Mouse (Mus musculus) naive thymus-derived CD4-positive, alpha-beta T cell, adult 5 months (primary cell): ENCODE data around the gene Olfr859. TPM values are rescaled to one million over a fixed set of nuclear protein-coding genes. Genes with fewer than 3 reads are reported as not detected.

Experiments used
- polyA plus RNA-seq: library from polyadenylated mRNA; unstranded; fragments of 100-300 nt; shearing (Covaris generic); gene quantifications from one replicate; pipeline ENCODE4 v1.2.1, GENCODE M21; 2017

Gene Olfr859
- polyA plus RNA-seq: 0.26 TPM

DNA sequence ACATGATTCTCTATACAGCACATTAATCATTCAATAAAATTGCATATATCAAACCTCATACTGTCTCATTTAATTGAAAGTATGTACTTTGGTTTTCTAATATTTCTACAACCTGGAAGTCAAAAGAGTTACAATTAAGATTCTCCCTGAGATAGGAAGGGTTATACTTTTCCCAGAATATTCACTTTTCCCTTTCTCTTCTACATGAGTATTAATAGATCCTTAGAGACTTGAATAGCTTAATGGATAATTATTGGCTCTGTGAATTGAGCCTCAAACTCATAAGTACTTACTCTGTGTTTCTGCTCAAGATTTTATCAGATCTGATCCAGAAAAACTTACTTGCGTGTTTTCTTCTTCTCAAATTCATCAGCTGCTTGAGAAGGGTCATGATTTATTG, at the start of gene Olfr859:
Olfr859 (plus strand) TSS at position 301 of the 400 bp plus-strand sequence.

GRCm38 (mm10) chr9:19779983-19780382, 24.7 kb upstream of the Olfr859 start, which contains the start of gene Olfr58:
Gene Olfr58 (plus strand): TSS chr9:19780283.

DNA sequence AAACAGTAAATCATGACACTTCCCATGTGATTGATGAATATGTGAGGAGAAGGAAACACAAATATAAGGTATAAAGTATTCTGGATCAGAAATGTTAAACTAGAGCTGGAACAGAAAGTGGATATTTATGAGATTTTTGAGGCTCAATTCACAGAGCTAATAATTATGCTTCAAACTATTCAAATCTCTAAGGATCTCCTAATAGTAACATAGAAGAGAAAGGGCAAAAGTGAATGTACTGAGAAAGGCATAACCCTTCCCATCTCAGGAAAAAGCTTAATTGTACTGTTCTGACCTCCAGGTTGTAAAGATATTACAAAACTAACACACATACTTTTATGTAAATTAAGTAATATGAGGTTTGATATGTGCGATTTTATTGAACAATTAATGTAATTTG, 44.9 kb downstream of the Olfr859 start, which contains the start of gene Olfr860:
Olfr860 (minus strand) TSS at position 101 of the 400 bp plus-strand sequence.

Other genes with a start within 250 kb of the Olfr859 start
- not detected for gene Olfr854, start 237.5 kb upstream of the Olfr859 start, polyA plus RNA-seq
- gene Olfr855, start 222.3 kb upstream of the Olfr859 start, polyA plus RNA-seq: not detected
- gene Zfp317, start 182.8 kb upstream of the Olfr859 start, polyA plus RNA-seq: 20.1 TPM
- not detected for gene Olfr857, start 95.5 kb upstream of the Olfr859 start, polyA plus RNA-seq
- not detected for gene Olfr58, start 24.6 kb upstream of the Olfr859 start, polyA plus RNA-seq
- 0.20 TPM for gene Olfr860, start 44.8 kb downstream of the Olfr859 start, polyA plus RNA-seq
- 0.34 TPM for gene Olfr862, start 83.1 kb downstream of the Olfr859 start, polyA plus RNA-seq
- gene Olfr77, start 112.0 kb downstream of the Olfr859 start, polyA plus RNA-seq: 1.5 TPM
- not detected for gene Olfr866, start 223.1 kb downstream of the Olfr859 start, polyA plus RNA-seq